Mouse (Mus musculus) G1E (cell line): ENCODE measurements around the gene Fbxo36. TPM values are rescaled to one million over a fixed set of nuclear protein-coding genes. Genes with fewer than 3 reads are reported as not detected.
A peak's percentile ranks its signal among the peaks of the same experiment; 100 is the strongest.

Experiments
- ATAC-seq: 2 replicates; pipeline ENCODE4 v1.8.0; 2016; ENCODE audit warnings: mild to moderate bottlenecking; ENCODE audit not compliant: insufficient number of reproducible peaks, poor library complexity, low FRiP score, severe bottlenecking; ENCODE audit errors: extremely low read depth
- DNase-seq: peaks from one replicate; pipeline ENCODE4 v3.0.0; 2012; ENCODE audit warnings: low spot score
- H3K27me3 ChIP-seq: 2 replicates; pipeline ENCODE4 v1.6.1; 2012; ENCODE audit warnings: mild to moderate bottlenecking, low read length, inconsistent platforms; ENCODE audit not compliant: insufficient read depth
- H3K36me3 ChIP-seq: replicated peaks from 2 replicates; pipeline ENCODE3; 2012; ENCODE audit warnings: mild to moderate bottlenecking, inconsistent platforms
- H3K4me1 ChIP-seq: 2 replicates; pipeline ENCODE4 v1.6.1; 2012; ENCODE audit warnings: low read depth, low read length, inconsistent platforms, mixed read lengths; ENCODE audit not compliant: insufficient read depth
- H3K4me3 ChIP-seq: 2 replicates; pipeline ENCODE4 v1.5.1; 2012; ENCODE audit warnings: low read depth, mild to moderate bottlenecking, inconsistent platforms, low read length, moderate library complexity, mixed read lengths
- H3K9me3 ChIP-seq: replicated peaks from 2 replicates; pipeline ENCODE4 v1.6.1; 2012; ENCODE audit warnings: inconsistent platforms
- CTCF ChIP-seq: IDR thresholded peaks from 2 replicates; pipeline ENCODE4 v1.5.1; 2012; ENCODE audit warnings: low read depth, low read length, inconsistent platforms, mixed read lengths
- GATA1 ChIP-seq: IDR thresholded peaks from 2 replicates; pipeline ENCODE4 v1.6.1; 2012; ENCODE audit warnings: borderline replicate concordance, low read length, inconsistent platforms, mixed read lengths
- GATA2 ChIP-seq: IDR thresholded peaks from 2 replicates; pipeline ENCODE4 v1.6.1; 2012; ENCODE audit warnings: low read depth, low read length, inconsistent platforms, borderline replicate concordance
- POLR2AphosphoS5 ChIP-seq: IDR thresholded peaks from 2 replicates; pipeline ENCODE4 v1.6.1; 2012; ENCODE audit warnings: low read depth, low read length, inconsistent platforms; ENCODE audit not compliant: insufficient replicate concordance
- TAL1 ChIP-seq: conservative IDR thresholded peaks from 2 replicates; pipeline ENCODE4 v1.6.1; 2012; ENCODE audit warnings: low read depth, low read length, inconsistent platforms, mixed read lengths
- polyA plus RNA-seq: library from polyadenylated mRNA; stranded (reverse); fragments of >175 nt; gene quantifications from 2 replicates; pipeline ENCODE4 v1.2.3, GENCODE M21; 2012
- total RNA-seq, 2 experiments: library from RNA; stranded (forward) in 1 of 2; stranded (reverse) in 1 of 2; fragments of 200-1000 nt in 1 of 2; fragments of >200 nt in 1 of 2; fragmentation: Nextera tagmentation in 1 of 2; gene quantifications; 2 replicates each; pipeline ENCODE4 v1.2.3; 2014 to 2017

Fbxo36 gene
- total and polyA plus RNA-seq, 3 experiments, result 2.1 to 28.0 (median 10.9) TPM

DNA sequence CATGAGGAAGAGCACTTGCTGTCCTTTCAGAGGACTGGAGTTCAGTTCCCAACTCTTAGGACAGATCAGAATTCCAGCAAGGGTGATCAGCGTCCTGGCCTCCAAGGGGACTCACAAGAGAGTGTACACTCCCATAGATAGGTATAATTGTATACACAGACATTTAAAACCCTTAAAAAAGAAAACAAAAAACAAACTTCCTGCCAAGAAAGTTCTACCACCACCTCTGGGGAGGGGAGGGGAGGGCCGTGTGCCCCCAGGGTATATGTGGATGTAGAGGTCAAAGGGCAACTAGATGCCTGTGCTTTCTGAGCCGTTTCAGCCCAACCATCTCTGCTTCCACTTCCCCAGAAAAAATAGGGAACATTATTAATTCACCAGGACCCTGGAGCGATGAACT lies 33.3 kb downstream of the Fbxo36 start:
- H3K36me3 ChIP-seq, result no peaks in the 10 kb centered on the region
- DNase-seq, result no peak
- H3K4me1 ChIP-seq, result peaks cover 42% of the 10 kb centered on the region
- TF ChIP-seq GATA1 (no peak), TAL1 (no peak), POLR2AphosphoS5 (no peak), GATA2 (no peak), CTCF (no peak)
- no peak for ATAC-seq
- H3K27me3 ChIP-seq, result no peaks in the 10 kb centered on the region
- no peaks in the 10 kb centered on the region for H3K9me3 ChIP-seq
- no peak overlapping the region for H3K4me3 ChIP-seq

DNA sequence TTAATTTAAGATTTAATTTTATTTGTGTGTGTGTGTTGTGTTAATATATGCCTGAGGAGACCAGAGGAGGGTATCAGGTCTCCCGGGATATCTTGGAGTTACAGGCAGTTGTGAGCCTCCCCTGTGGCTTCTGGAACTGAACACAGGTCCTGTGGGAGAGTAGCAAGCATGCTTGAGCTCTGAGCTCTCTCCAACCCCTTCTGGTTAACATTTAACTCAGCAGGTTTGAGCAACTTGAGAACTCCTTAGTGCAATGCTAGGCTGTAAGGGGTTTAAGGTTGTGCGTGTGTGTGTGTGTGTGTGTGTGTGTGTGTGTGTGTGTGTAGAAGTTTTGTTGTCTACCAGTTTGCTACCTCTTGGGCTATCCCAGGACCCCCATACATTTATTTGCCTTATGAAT lies 37.9 kb downstream of the Fbxo36 start:
- ATAC-seq, result no peak
- TF ChIP-seq GATA1, result no peak
- no peak for TF ChIP-seq POLR2AphosphoS5
- no peak for TF ChIP-seq TAL1
- no peak for TF ChIP-seq GATA2
- no peak for TF ChIP-seq CTCF
- H3K27me3 ChIP-seq, result no peaks in the 10 kb centered on the region

DNA sequence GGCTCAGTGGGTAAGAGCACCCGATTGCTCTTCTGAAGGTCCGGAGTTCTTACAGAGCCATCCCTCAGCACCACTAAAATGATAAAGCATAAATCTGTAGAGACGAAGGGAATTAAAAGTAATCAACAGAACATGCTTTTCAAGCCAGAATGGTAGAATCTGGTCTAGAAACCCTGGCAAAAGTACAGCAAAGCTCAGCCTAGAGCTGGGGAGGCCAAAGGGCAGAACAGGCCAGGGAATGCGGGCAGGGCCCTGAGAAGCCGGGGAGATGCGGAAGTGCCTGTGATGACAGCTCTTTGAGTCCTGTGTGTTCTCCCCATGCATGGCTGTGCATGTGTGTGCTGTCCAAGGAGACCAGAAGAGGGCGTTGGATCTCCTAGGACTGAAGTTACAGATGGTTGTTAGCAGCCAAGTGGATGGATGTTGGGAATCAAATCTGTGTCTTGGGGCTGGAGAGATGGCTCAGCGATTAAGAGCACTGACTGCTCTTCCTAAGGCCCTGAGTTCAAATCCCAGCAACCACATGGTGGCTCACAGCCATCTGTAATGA lies 40.0 kb downstream of the Fbxo36 start:
- ATAC-seq (no peak), DNase-seq (no peak)
- H3K9me3 ChIP-seq, result no peaks in the 10 kb centered on the region
- no peaks in the 10 kb centered on the region for H3K36me3 ChIP-seq
- peaks cover 8% of the 10 kb centered on the region; the same call in 1 of the 2 replicates for H3K4me1 ChIP-seq
- TF ChIP-seq GATA2 (no peak), TAL1 (no peak), POLR2AphosphoS5 (no peak), CTCF (no peak), GATA1 (no peak)
- no peaks in the 10 kb centered on the region for H3K27me3 ChIP-seq
- H3K4me3 ChIP-seq, result no peak overlapping the region

More for the DNA sequence above, 37.9 kb downstream of the Fbxo36 start:
- Histone ChIP-seq H3K4me1 (peaks cover 22% of the 10 kb centered on the region), H3K4me3 (no peak overlapping the region), H3K9me3 (no peaks in the 10 kb centered on the region), H3K36me3 (no peaks in the 10 kb centered on the region)
- DNase-seq, result no peak

DNA sequence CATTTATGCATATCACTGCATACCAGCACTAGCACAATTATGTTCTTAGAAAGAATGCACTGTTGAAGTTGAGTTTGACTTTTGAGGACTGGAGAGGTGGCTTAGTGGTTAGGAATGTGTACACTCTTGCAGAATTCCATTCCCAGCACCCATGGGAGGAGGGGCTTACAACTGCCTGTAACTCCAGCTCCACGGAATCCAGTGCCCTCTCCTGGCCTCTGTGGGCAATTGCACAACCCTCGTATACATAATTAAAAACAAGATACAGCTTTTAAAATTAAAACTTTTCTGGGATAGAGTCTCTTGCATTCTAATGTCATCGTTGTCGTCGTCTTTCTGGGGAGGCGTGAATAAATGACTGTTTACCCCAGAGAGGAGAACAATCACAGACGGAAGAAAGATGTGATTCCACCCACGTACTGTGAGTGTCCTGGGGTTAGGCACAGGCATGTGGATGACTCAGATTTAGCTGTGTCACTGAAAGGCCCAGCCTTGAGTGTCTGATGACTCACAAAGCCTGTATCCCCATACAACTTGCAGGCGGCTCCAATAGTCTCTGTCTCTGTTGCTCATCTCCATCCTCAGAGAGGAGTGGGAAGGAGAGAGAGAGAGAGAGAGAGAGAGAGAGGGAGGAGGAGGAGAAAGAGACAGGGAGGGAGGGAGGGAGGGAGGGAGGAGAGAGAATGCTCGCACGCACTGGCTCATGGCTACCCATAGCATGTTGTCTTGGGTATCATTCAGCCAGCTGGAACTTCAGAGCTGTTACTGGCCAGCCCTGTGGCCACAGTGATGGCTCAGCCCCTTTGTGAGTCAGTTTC lies 41.8 kb downstream of the Fbxo36 start:
- H3K36me3 ChIP-seq, result no peaks in the 10 kb centered on the region
- H3K4me1 ChIP-seq, result peaks cover 7% of the 10 kb centered on the region; the same call in 1 of the 2 replicates
- TF ChIP-seq CTCF (peak; percentile 41; the same call in 1 of the 2 replicates), GATA1 (no peak)
- peak; percentile 61 for ATAC-seq
- no peak overlapping the region for H3K4me3 ChIP-seq
- H3K27me3 ChIP-seq, result no peaks in the 10 kb centered on the region
- no peaks in the 10 kb centered on the region for H3K9me3 ChIP-seq
- DNase-seq, result no peak

DNA sequence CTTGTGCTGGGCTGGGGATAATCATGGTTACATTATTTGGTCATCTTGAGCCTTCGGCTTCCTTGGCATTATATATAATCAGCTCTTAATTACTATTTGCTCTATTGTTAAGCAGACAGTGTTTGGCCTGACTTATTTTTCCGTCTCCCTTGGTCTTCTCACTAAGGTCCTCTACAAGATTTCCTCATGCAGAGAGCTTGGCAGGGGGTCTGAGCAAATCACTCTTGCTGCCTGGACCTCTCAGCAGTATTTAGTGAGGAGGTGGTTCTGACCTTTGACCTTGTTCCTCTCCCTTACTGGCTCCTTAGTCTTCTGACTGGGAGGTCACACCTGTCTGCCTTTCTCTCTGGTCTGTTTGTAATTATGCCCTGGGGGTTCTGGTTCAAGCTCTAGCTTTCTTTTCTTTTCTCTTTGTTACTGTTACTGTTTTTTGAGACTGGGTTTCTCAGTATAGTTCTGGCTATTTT lies 42.5 kb downstream of the Fbxo36 start:
- Histone ChIP-seq H3K27me3 (no peaks in the 10 kb centered on the region), H3K4me1 (peaks cover 7% of the 10 kb centered on the region; the same call in 1 of the 2 replicates), H3K36me3 (no peaks in the 10 kb centered on the region), H3K9me3 (no peaks in the 10 kb centered on the region), H3K4me3 (no peak overlapping the region)
- ATAC-seq (no peak), DNase-seq (no peak)
- no peak for TF ChIP-seq TAL1
- no peak for TF ChIP-seq CTCF
- TF ChIP-seq POLR2AphosphoS5, result no peak
- TF ChIP-seq GATA2, result no peak
- no peak for TF ChIP-seq GATA1

DNA sequence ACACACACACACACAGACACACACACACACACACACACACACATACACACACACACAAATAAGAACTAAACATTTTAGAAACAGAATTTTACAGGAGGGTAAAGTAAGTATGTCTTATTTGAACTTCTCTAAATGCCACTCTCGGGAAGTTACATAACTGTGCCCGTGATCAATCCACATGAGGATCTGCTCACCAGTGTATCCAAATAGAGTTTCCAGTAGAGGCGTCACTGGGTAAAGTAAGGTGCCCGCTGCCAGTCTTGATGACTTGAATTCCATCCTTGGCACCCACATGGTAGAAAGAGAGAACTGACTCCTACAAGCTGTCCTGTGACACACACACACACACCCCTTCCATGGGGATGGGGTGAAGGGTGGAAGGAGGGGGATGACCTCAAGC lies 43.3 kb downstream of the Fbxo36 start:
- H3K4me1 ChIP-seq, result peaks cover 7% of the 10 kb centered on the region; the same call in 1 of the 2 replicates
- ATAC-seq (no peak), DNase-seq (no peak)
- no peaks in the 10 kb centered on the region for H3K9me3 ChIP-seq
- H3K4me3 ChIP-seq, result no peak overlapping the region
- no peaks in the 10 kb centered on the region for H3K36me3 ChIP-seq
- TF ChIP-seq POLR2AphosphoS5, result no peak
- TF ChIP-seq GATA2, result no peak
- no peak for TF ChIP-seq GATA1
- no peak for TF ChIP-seq TAL1
- H3K27me3 ChIP-seq, result no peaks in the 10 kb centered on the region
